Mouse (Mus musculus) liver, embryonic 14.5 days (tissue): ENCODE measurements at regions not wholly inside any gene's neighbourhood (a gene's known extent, or its start where the extent isn't known, plus 50 kb on each side); places are given as distances from the start of the nearest gene placed in this dataset.

Source experiments
- CTCF ChIP-seq: IDR thresholded peaks from 2 replicates; pipeline ENCODE4 v1.5.1; 2016; ENCODE audit warnings: antibody characterized with exemption, low read depth, control low read depth
- EP300 ChIP-seq: IDR thresholded peaks from 2 replicates; pipeline ENCODE4 v1.6.1; 2016; ENCODE audit warnings: antibody characterized with exemption, low read depth

DNA sequence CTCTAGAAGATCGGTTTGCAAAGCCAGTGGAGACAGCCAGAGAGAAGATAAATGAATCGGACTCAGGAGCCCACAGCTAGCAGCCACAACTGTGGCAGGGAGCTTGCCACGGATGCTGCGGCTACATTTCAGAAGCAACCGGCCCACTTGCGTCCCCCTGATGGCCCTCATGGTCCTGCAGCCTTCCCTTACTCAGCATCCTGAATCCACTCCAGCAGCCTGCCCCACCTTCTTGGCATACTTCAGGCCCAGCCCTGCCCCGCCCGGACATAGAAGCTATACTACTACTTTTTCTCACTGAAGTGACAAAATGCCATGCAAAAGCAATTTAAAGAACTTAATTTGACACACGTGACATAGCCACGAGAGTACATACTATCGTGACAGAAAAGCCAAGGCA is 335.4 kb upstream of the Trib2 start:
- TF ChIP-seq CTCF (no peak), EP300 (no peak)
